Mouse (Mus musculus) cerebellum, adult 9-10 months (tissue): ENCODE data around the gene Iffo1.

ENCODE experiments used
- DNase-seq: peaks from one replicate; pipeline ENCODE4 v3.0.0; 2022

Iffo1 gene

GRCm38 (mm10) chr6:125142436-125142835 is 2.6 kb upstream of the Iffo1 start:
- DNase-seq = no peak

GRCm38 (mm10) chr6:125143128-125143527 is 1.9 kb upstream of the Iffo1 start:
- DNase-seq = no peak

- DNase-seq = no peak
Measured at GRCm38 (mm10) chr6:125143904-125144303, 1.1 kb upstream of the Iffo1 start.

GRCm38 (mm10) chr6:125145479-125145951 is 474 bp downstream of the Iffo1 start:
- peak; percentile 60 for DNase-seq

- peak; percentile 52 for DNase-seq
Measured at GRCm38 (mm10) chr6:125146148-125146547, 1.1 kb downstream of the Iffo1 start.

GRCm38 (mm10) chr6:125146797-125147196 is 1.8 kb downstream of the Iffo1 start:
- DNase-seq = peak; percentile 67

- no peak for DNase-seq
Measured at GRCm38 (mm10) chr6:125147329-125147728, 2.3 kb downstream of the Iffo1 start.

- peak; percentile 67 for DNase-seq
Measured at GRCm38 (mm10) chr6:125148251-125148925, 3.3 kb downstream of the Iffo1 start.

- DNase-seq = peak; percentile 58
Measured at GRCm38 (mm10) chr6:125148926-125149568, 4.0 kb downstream of the Iffo1 start.

- no peak for DNase-seq
Measured at GRCm38 (mm10) chr6:125149569-125149950, 4.5 kb downstream of the Iffo1 start.

- no peak for DNase-seq
Measured at GRCm38 (mm10) chr6:125152212-125153017, 7.4 kb downstream of the Iffo1 start.

- DNase-seq = no peak
Measured at GRCm38 (mm10) chr6:125153018-125153389, 8.0 kb downstream of the Iffo1 start.

- no peak for DNase-seq
Measured at GRCm38 (mm10) chr6:125153682-125154081, 8.6 kb downstream of the Iffo1 start.

- DNase-seq = no peak
Measured at GRCm38 (mm10) chr6:125154550-125154949, 9.5 kb downstream of the Iffo1 start.

GRCm38 (mm10) chr6:125155262-125155661 is 10.2 kb downstream of the Iffo1 start:
- DNase-seq = no peak

GRCm38 (mm10) chr6:125156491-125156890 is 11.4 kb downstream of the Iffo1 start:
- no peak for DNase-seq

GRCm38 (mm10) chr6:125156903-125157614 is 12.0 kb downstream of the Iffo1 start:
- DNase-seq = no peak

- no peak for DNase-seq
Measured at GRCm38 (mm10) chr6:125158944-125159492, 14.0 kb downstream of the Iffo1 start.

GRCm38 (mm10) chr6:125159773-125160557 is 14.9 kb downstream of the Iffo1 start:
- DNase-seq = no peak

GRCm38 (mm10) chr6:125160558-125160853 is 15.5 kb downstream of the Iffo1 start:
- DNase-seq = no peak

GRCm38 (mm10) chr6:125160854-125161760 is 16.1 kb downstream of the Iffo1 start:
- DNase-seq = peak; percentile 63
